Mouse (Mus musculus) forebrain, embryonic 14.5 days (tissue): Measurements from ENCODE around the gene Edem3. TPM values are rescaled to one million over a fixed set of nuclear protein-coding genes. Genes with fewer than 3 reads are reported as not detected.

Experiments
- ATAC-seq: fragments of 200-750 bp; cut with Nextera tagmentation; 2 replicates; pipeline ENCODE4 v1.8.0; 2017; ENCODE audit warnings: mild to moderate bottlenecking, moderate library complexity
- DNase-seq: peaks from one replicate; pipeline ENCODE4 v3.0.0-alpha.2; 2015; ENCODE audit warnings: low spot score
- H3K27ac ChIP-seq: fragments of 300-500 bp; sonication (generic); 2 replicates; pipeline ENCODE4 v1.5.1; 2014; ENCODE audit warnings: low read depth, mild to moderate bottlenecking, control low read depth, low read length, moderate library complexity
- H3K27me3 ChIP-seq: fragments of 300-500 bp; sonication (generic); replicated peaks from 2 replicates; pipeline ENCODE4 v1.6.1; 2014; ENCODE audit warnings: low read length, control low read depth, mixed read lengths; ENCODE audit not compliant: control insufficient read depth, insufficient read depth
- H3K36me3 ChIP-seq: fragments of 300-500 bp; sonication (generic); 2 replicates; pipeline ENCODE4 v1.6.1; 2014; ENCODE audit warnings: low read length, control low read depth; ENCODE audit not compliant: control insufficient read depth, insufficient read depth
- H3K4me1 ChIP-seq: fragments of 300-500 bp; sonication (generic); 2 replicates; pipeline ENCODE4 v1.6.1; 2014; ENCODE audit warnings: antibody characterized with exemption, low read length, control low read depth; ENCODE audit not compliant: control insufficient read depth, insufficient read depth
- H3K4me2 ChIP-seq: fragments of 300-500 bp; sonication (generic); 2 replicates; pipeline ENCODE4 v1.6.1; 2014; ENCODE audit warnings: mild to moderate bottlenecking, control low read depth, low read length
- H3K4me3 ChIP-seq: fragments of 300-500 bp; sonication (generic); 2 replicates; pipeline ENCODE4 v1.5.1; 2014; ENCODE audit warnings: low read depth, low read length, control low read depth
- H3K9ac ChIP-seq: fragments of 300-500 bp; sonication (generic); 2 replicates; pipeline ENCODE4 v1.6.1; 2014; ENCODE audit warnings: mild to moderate bottlenecking, low read length, control low read depth, moderate library complexity
- H3K9me3 ChIP-seq: fragments of 300-500 bp; sonication (generic); replicated peaks from 2 replicates; pipeline ENCODE4 v1.6.1; 2016; ENCODE audit warnings: low read length, control low read depth, mixed read lengths; ENCODE audit not compliant: control insufficient read depth
- WGBS: fragments of 180-500 bp; shearing (Covaris S2); extraction: QIAGEN DNeasy Blood & Tissue Kit; methylation state at CpG from one replicate; pipeline ENCODE4 v1.1.7; 2014; 5-methylcytosine and 5-hydroxymethylcytosine counted together
- polyA plus RNA-seq: library from polyadenylated mRNA; unstranded; fragments of >200 nt; fragmentation: Nextera tagmentation; extraction: Ambion mirVana; gene quantifications from 2 replicates; pipeline ENCODE4 v1.2.1, GENCODE M21; 2014

Gene Edem3
- polyA plus RNA-seq, 1 experiment from 2014 or later = 16.3 TPM

DNA sequence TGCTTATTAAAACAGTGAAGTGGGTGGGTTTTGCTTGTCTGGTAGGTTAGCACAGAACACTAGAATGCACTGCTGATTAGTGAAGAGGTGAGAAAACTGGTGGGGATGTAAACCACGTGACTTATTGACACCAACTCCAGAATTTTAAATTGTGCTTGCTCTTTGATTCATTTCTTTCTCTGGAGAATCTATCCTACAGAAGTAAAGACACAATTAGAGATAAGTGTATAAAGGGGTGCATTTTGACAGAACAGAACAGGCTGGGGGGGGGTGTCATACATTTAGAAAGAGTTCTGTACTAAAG is 1.2 kb downstream of the Edem3 start:
- Histone ChIP-seq H3K4me2 (peak overlapping the region; percentile 86), H3K4me1 (peaks cover 7% of the 10 kb centered on the region), H3K9me3 (no peaks in the 10 kb centered on the region), H3K27ac (no peak overlapping the region), H3K9ac (peak overlapping the region; percentile 78; the same call in 1 of the 2 replicates), H3K36me3 (0 out of 2 replicates have a peak, but pooled peaks cover 9% of the 10 kb centered on the region), H3K27me3 (no peaks in the 10 kb centered on the region), H3K4me3 (peak overlapping the region; percentile 88)
- 41% methylated on average over 1 of the region's 1 CpGs for WGBS
- DNase-seq (peak; percentile 3), ATAC-seq (no peak)

DNA sequence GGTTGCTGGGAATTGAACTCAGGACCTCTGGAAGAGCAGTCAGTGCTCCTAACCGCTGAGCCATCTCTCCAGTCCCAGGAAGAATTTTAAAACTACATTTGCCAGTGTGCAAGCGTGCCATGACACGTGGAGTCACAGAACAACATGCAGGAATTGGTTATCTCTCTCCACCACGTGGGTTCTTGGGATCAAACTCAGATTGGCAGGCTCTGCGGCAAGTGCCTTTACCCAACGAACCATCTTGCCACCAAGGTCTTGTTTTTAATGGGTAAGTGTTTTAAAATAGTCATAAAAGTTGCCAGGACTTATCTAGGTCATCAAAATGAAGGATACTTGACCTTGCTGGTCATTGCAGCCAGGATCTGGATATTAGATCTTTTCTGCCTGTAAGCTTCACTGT is 3.1 kb downstream of the Edem3 start:
- 94% methylated on average over 6 of the region's 6 CpGs for WGBS
- Histone ChIP-seq H3K9me3 (no peaks in the 10 kb centered on the region), H3K4me2 (no peak overlapping the region), H3K9ac (no peak overlapping the region), H3K4me1 (peaks cover 7% of the 10 kb centered on the region), H3K27ac (no peak overlapping the region), H3K4me3 (no peak overlapping the region), H3K27me3 (no peaks in the 10 kb centered on the region), H3K36me3 (peaks cover 22% of the 10 kb centered on the region; the same call in 1 of the 2 replicates)
- ATAC-seq (no peak), DNase-seq (no peak)

GRCm38 (mm10) chr1:151758991-151759390 is 3.8 kb downstream of the Edem3 start:
- DNase-seq = no peak
- WGBS = 79% methylated on average over 2 of the region's 2 CpGs
- Histone ChIP-seq H3K27ac (no peak overlapping the region), H3K4me2 (no peak overlapping the region), H3K9me3 (no peaks in the 10 kb centered on the region), H3K4me1 (peaks cover 7% of the 10 kb centered on the region), H3K4me3 (no peak overlapping the region), H3K9ac (no peak overlapping the region), H3K27me3 (no peaks in the 10 kb centered on the region), H3K36me3 (peaks cover 22% of the 10 kb centered on the region; the same call in 1 of the 2 replicates)
- ATAC-seq = no peak

DNA sequence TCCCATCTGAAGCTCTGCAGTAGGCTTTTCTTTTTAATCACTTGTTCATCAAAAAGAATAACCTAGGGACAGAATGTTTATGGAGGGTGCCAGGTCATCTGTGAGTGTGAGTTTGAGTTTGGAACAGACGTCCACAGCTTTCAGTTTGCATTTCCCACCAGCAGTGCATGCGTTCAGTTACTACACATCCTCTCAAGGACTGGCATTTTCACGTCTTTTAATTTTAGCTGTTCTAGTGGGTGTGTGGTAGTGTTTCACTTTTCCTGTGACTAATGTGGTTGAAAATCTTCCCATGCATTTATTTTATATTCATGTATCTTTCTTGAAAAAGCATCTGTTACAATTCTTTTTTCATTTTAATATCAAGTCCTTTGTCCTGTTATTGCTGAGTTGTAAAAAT is 9.1 kb downstream of the Edem3 start:
- no peak overlapping the region for H3K27ac ChIP-seq
- WGBS = 82% methylated on average over 3 of the region's 3 CpGs
- H3K9me3 ChIP-seq = no peaks in the 10 kb centered on the region
- H3K4me3 ChIP-seq = no peak overlapping the region
- no peaks in the 10 kb centered on the region for H3K27me3 ChIP-seq
- peaks cover 22% of the 10 kb centered on the region; the same call in 1 of the 2 replicates for H3K36me3 ChIP-seq
- ATAC-seq (no peak), DNase-seq (no peak)
- H3K4me2 ChIP-seq = no peak overlapping the region
- H3K4me1 ChIP-seq = no peaks in the 10 kb centered on the region; the same call in 1 of the 2 replicates
- no peak overlapping the region for H3K9ac ChIP-seq

GRCm38 (mm10) chr1:151766166-151766565 is 11.0 kb downstream of the Edem3 start:
- no peak overlapping the region for H3K4me2 ChIP-seq
- H3K9me3 ChIP-seq = no peaks in the 10 kb centered on the region
- H3K4me1 ChIP-seq = no peaks in the 10 kb centered on the region; the same call in 1 of the 2 replicates
- ATAC-seq = no peak
- H3K9ac ChIP-seq = no peak overlapping the region
- no peak overlapping the region for H3K4me3 ChIP-seq
- H3K36me3 ChIP-seq = peaks cover 22% of the 10 kb centered on the region; the same call in 1 of the 2 replicates
- no peak for DNase-seq
- no peaks in the 10 kb centered on the region for H3K27me3 ChIP-seq
- WGBS = 83% methylated on average over 2 of the region's 2 CpGs
- H3K27ac ChIP-seq = no peak overlapping the region

DNA sequence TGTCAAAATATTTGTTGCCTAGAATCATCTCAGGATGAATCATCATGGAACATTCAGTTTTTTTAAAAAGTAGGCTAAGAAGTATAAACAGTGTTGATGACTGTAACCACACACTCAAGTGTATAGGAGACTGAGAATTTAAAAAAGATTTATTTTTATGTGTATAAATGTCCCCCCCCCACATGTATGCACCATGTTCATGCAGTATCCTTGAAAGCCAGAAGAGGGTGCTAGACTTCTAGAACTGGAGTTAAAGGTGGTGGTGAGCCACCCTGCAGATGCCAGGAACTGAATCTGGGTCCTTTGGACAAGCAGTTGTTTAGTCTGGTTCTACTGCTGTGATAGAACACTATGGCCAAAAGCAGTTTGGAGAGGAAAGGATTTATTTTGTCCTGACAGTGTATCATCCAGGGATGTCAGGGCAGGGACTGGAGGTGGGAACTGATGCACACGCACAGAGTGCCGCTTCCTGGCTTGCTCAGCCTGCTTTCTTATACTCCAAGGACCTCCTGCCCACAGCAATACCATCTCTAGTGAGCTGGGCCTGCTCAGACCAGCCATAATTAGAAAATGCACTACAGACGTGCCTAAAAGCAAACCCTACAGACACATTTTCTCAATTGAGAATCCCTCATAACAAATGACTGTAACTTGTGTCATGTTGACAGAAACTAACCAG is 11.9 kb downstream of the Edem3 start:
- Histone ChIP-seq H3K27ac (no peak overlapping the region), H3K4me3 (no peak overlapping the region), H3K4me1 (no peaks in the 10 kb centered on the region; the same call in 1 of the 2 replicates), H3K9ac (no peak overlapping the region), H3K9me3 (no peaks in the 10 kb centered on the region), H3K4me2 (no peak overlapping the region), H3K27me3 (no peaks in the 10 kb centered on the region), H3K36me3 (peaks cover 16% of the 10 kb centered on the region; the same call in 1 of the 2 replicates)
- no peak for ATAC-seq
- DNase-seq = no peak
- 74% methylated on average over 3 of the region's 3 CpGs for WGBS

DNA sequence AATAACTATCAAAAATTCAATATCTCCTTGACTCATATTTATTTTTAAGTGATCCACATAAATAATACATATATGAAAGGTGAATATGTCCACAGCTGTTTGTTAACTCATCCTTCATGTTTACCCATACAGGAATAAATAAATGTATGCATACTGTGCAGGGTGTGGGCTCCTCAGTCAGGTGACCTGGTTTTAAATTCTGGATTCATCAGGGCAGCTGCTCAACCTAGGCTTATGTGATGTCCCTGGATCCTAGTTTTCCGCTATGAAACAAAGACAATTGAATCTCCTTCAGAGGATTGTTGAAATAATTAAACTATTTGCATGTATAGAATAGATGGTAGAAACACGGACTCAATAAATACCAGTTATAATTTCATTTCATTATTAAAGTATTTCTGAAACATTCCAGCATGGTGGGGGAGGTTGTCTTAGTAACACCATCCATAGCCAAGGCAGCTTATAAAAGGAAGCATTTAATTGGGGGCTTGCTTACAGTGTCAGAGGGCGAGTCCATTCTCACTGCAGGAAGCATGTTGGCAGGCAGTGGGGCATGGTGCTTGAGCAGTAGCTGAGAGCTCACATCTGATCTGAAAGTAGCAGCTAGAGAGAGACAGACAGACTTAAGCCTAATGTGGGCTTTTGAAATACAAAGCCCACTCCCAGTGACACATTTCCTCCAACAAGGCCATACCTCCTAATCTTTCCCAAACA is 14.2 kb downstream of the Edem3 start:
- no peak overlapping the region for H3K27ac ChIP-seq
- peak; percentile 68 for ATAC-seq
- no peak overlapping the region for H3K4me3 ChIP-seq
- H3K36me3 ChIP-seq = peaks cover 11% of the 10 kb centered on the region; the same call in 1 of the 2 replicates
- H3K4me1 ChIP-seq = no peaks in the 10 kb centered on the region; the same call in 1 of the 2 replicates
- no peak overlapping the region for H3K4me2 ChIP-seq
- H3K27me3 ChIP-seq = no peaks in the 10 kb centered on the region
- no peaks in the 10 kb centered on the region for H3K9me3 ChIP-seq
- DNase-seq = peak; percentile 47
- no peak overlapping the region; the same call in 1 of the 2 replicates for H3K9ac ChIP-seq
- 24% methylated on average over 3 of the region's 3 CpGs for WGBS

DNA sequence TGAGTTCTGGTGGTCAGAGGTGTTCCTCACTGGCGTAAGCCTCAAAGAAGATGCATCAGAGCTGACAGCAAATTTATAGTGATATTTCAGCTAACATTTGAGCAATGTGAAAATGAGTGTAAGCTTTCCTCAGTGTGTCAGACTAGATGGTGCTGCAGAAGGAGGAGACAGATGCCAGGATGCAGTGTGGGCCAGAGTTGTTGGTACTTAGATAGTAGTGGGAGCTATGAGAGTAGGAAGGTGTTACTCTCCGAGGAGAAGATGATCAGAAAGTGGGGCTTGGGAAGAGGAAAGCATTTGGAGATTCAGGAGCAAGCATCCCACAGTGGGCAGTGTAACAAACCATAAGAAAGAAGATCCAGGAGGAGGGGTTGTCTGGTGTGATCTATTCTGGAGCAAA is 22.4 kb downstream of the Edem3 start:
- ATAC-seq = no peak
- Histone ChIP-seq H3K36me3 (peaks cover 49% of the 10 kb centered on the region), H3K4me2 (no peak overlapping the region)

DNA sequence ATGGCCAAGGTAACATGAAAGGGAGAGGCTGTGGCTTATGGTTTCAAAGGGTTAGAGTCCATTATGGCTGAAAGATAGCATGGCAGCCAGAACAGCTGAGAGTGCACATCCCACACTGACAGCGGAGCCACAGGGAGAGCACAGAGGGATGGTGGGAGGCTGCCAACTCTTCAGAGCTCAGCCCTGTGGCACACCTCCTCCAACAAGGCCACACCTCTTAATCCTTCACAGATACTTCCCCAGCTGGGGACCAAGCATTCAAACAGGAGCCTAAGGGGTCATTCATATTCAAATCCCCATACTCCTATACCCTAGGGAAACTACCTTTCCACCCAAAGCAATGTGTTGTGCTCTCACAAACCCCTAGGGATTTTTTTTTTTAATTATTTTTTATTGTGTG is 23.4 kb downstream of the Edem3 start:
- Histone ChIP-seq H3K27ac (no peak overlapping the region), H3K4me2 (no peak overlapping the region), H3K4me3 (no peak overlapping the region), H3K9me3 (no peaks in the 10 kb centered on the region), H3K4me1 (no peaks in the 10 kb centered on the region), H3K9ac (no peak overlapping the region), H3K27me3 (no peaks in the 10 kb centered on the region), H3K36me3 (peaks cover 49% of the 10 kb centered on the region)
- DNase-seq (no peak), ATAC-seq (no peak)
- WGBS = 48% methylated on average over 1 of the region's 1 CpGs

More for the DNA sequence above, 22.4 kb downstream of the Edem3 start:
- Histone ChIP-seq H3K4me3 (no peak overlapping the region), H3K4me1 (no peaks in the 10 kb centered on the region), H3K27me3 (no peaks in the 10 kb centered on the region), H3K9me3 (no peaks in the 10 kb centered on the region), H3K27ac (no peak overlapping the region), H3K9ac (no peak overlapping the region)
- WGBS = 89% methylated on average over 2 of the region's 2 CpGs
- no peak for DNase-seq
